Mouse (Mus musculus) gastrocnemius, postnatal 4 days (tissue): ENCODE data around the gene Cabs1. TPM values are rescaled to one million over a fixed set of nuclear protein-coding genes. Genes with fewer than 3 reads are reported as not detected.

ENCODE experiments used
- DNase-seq, 2 experiments: peaks; one replicate each; pipeline ENCODE4 v3.0.0; 2021 to 2022; ENCODE audit warnings: low spot score in 2 of 2, mixed read lengths in 2 of 2
- long read RNA-seq, 2 experiments: library from polyadenylated mRNA; stranded (forward); transcript quantifications; one replicate each; pipeline ENCODE4 v2.0.0; 2021
- total RNA-seq, 2 experiments: library from RNA; stranded (reverse); gene quantifications; 2 replicates each; pipeline ENCODE4 v1.2.3; 2021

Gene Cabs1
- not detected for total RNA-seq
- long read RNA-seq, experiment 1 = 0 reads
- long read RNA-seq, experiment 2 = 0 reads

DNA sequence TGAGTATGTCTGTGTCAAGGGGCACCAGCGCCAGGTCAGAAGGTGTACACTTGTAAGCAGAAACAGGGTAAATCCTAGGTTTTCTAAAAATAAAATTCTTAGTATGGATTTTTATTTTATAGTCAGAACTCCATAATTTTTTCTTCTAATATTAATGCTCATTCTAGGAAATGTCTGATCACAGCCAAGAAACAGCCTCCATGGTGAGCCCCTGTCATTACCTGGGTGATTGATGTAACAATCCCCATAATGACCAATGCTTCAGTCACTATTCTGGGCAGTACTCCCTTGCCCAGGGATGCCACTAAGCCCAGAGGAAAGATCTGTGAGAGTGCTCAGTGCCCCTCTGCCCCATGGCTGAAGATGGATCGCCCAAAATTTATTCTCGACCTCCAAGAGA, at the start of gene Cabs1:
Cabs1 (plus strand) TSS at position 301 of the 400 bp plus-strand sequence.
- DNase-seq = no peak

DNA sequence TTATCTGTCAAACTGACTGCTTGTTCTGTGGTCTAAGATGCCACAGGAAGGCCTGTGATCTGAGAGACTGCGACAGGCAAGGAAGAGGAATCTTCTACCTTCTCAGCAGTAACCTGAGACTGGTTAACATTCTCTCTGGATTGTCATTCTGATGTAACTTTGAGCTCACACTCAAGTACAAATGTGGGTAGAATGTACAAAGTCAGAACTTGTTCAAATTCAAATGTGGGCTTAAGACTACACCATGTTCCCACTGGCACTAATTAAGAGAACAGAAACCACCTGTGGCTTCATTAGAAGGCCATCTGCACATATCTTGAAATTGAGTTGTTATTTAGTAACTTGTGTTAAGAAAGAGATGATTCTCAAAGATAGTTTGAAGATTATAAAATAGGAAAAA, 47.6 kb upstream of the Cabs1 start:
- no peak for DNase-seq

GRCm38 (mm10) chr5:87940752-87941151, 38.5 kb upstream of the Cabs1 start:
- no peak for DNase-seq

DNA sequence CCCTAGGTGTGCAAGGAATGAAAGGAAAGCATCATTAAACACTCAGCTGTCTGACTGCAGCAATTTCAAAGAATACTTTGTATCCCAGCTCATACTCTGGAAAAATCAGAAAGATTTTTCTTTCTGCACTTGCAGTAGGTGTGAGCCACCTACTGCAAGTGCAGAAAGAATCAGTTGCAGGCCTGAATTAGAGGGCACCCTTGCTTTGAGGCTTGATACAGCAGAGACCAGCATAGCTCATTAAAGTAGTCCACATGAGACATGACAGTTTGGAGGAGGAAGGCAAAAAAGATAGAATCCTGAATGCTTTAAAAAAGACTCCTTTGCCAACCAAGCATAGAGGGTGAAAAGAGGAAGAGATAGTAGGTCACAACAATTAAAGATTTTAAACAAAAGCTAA, 36.7 kb upstream of the Cabs1 start:
- DNase-seq = no peak

- no peak for DNase-seq
These were observed 27.4 kb upstream of the Cabs1 start for GRCm38 (mm10) chr5:87951836-87952235.

GRCm38 (mm10) chr5:87969201-87969600, 10.0 kb upstream of the Cabs1 start, which contains the start of the genes 2310003L06Rik and Gm28434:
TSS of gene 2310003L06Rik (plus strand) at chr5:87969459.
TSS of gene Gm28434 (plus strand) at chr5:87969517.
- no peak for DNase-seq

DNA sequence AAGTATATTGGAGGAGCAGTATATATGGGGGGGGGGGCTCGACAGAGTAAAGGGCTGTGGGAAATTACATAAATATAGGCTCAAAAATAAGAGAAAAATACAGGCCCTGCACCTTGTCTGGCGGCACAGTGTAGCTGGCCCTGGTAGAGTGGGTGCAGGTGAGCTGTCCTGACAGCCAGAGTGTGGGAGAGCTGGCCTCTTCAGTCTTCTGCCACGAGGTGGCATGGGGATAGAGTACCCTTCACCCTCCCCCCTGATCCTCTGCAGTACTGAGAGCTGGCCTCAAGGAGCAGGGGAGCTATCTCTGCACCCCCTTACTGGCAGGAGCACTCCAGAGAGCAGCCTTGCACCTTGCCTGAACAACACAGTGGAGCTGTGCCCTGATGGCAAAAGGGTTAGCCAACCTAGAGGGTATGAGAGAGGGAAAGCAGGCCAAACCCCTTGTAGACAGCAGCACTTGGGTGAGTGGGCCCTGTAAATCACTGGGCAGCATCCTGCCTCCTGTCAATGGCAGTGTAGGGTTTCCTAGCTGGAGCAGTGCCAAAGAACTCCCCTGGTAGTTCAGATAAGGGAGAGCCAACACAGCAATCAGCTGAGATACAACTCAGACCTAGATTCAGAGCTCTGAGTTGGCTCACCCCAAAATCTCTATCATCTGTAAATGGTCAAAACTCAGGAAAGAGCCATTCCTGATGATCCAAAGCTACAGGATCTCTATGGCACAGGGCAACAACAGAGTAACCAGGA, 3.4 kb downstream of the Cabs1 start:
- no peak for DNase-seq

GRCm38 (mm10) chr5:88002249-88002648, 23.0 kb downstream of the Cabs1 start, which contains the start of gene Smr3a:
TSS of gene Smr3a (plus strand) at chr5:88002549.
- DNase-seq = no peak

- DNase-seq = no peak
These were observed 26.0 kb downstream of the Cabs1 start for GRCm38 (mm10) chr5:88005241-88005640.

Other genes with a start within 250 kb of the Cabs1 start
- gene Csn1s2a, start 204.9 kb upstream of the Cabs1 start, total RNA-seq = not detected
- not detected for gene Csn1s2b, start 171.4 kb upstream of the Cabs1 start, total RNA-seq
- not detected for gene Prr27, start 153.8 kb upstream of the Cabs1 start, total RNA-seq
- not detected for gene Odam, start 94.4 kb upstream of the Cabs1 start, total RNA-seq
- not detected for gene Csn3, start 53.9 kb upstream of the Cabs1 start, total RNA-seq
- not detected for gene 2310003L06Rik, start 10.0 kb upstream of the Cabs1 start, total RNA-seq
- not detected for gene Gm28434, start 9.9 kb upstream of the Cabs1 start, total RNA-seq
- not detected for gene Smr3a, start 23.1 kb downstream of the Cabs1 start, total RNA-seq
- gene Smr2, start 107.1 kb downstream of the Cabs1 start, total RNA-seq = not detected
- gene Gm11116, start 132.1 kb downstream of the Cabs1 start, total RNA-seq = not detected
- gene Gm11115, start 174.7 kb downstream of the Cabs1 start, total RNA-seq = not detected